Mouse (Mus musculus) lung, postnatal 10 days (tissue): ENCODE data around the gene Dgkh.
"Not testable (repeated sequence)": the region's sequence is repeated elsewhere in the genome, so short reads cannot be mapped to it uniquely, and the experiment has no call there.

Source experiments
- DNase-seq: peaks from one replicate; pipeline ENCODE4 v3.0.0; 2021

Gene Dgkh

DNA sequence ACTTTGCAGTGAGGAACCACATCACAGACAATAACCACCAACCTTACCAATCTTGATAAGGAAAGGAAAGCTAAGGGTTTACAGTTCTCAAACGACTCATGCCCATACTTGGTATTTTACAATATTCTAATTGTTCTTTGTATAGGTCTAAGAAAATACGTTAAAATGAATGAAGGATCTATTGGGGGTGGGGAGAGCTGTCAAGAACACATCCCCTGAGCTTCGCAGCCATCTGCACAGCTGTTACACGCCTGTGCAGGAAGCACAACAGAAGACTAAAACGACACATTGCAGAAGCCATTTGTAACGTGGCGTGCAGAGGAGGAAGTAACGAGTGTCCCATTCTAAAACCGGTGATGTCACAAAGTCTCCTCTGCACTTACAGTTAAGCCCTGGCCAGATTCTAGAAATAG, 113.7 kb downstream of the Dgkh start:
- DNase-seq, result no peak

DNA sequence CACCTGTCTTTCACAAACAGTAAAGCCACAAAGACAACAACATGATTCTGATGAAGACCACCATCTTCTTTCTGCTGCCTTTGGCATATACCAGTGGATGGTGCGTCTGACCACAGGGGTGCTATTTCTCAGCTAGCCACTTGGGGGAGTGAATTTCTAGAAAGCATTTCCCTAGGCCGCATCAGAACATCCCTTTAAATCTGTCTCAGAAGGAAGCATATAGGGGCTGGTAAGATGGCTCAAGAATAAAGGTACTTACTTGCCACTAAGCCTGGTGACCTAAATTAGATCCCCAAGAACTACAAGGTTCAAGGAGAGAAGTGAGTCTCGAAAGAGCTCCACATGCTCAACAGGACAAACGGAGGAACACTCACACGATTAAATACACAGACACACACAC, 119.0 kb downstream of the Dgkh start:
- DNase-seq, result peak; percentile 26

DNA sequence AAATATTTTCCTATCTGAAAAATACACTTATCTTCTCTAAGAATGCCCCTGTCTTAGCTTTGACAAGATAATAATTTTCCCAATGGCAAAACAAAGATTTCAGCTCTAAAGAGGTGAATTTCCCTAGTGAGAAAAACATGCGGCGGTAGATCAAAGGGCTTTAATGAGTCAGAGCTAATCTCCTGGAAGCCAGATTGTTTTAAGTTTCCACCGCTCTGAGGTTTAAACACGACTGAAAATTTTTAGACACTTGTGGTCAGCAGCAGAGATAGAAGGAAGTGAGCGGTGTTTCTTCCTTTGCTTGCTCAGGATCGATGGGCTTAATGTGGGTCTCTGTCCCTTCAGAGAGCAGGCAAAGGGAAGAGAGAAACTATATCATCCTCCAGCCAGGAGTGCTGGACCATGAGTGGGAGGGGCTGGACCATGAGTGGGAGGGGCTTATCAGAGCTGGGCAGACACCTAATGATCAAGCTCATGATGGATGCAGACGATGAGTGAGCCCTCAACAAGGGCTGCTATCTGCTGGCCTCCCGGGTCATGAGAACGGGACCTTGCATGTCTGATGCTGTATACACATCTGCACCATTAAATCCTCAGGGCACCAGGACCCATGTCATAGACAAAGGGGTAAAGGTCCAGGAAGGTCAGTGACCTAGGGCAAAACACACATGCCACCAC, 120.3 kb downstream of the Dgkh start:
- no peak for DNase-seq

DNA sequence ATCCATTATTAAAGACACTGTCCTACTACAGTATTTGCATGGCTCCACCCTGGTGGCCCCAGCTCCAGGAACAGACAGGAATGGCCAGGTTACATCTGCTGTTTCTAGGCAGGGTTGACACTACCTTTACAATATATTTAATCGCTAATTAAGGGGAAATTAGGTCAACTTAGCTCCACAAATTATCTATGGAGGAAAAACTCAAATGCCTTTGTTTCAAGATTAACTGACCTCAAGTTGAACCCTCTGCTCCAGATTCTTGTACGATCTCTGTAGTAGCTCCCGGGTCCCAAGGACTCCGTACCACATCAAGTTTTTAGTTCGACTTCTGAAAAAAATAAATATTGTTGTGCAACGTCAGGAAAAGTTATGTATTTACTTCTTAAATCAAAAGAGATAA, 137.7 kb downstream of the Dgkh start:
- no peak for DNase-seq

DNA sequence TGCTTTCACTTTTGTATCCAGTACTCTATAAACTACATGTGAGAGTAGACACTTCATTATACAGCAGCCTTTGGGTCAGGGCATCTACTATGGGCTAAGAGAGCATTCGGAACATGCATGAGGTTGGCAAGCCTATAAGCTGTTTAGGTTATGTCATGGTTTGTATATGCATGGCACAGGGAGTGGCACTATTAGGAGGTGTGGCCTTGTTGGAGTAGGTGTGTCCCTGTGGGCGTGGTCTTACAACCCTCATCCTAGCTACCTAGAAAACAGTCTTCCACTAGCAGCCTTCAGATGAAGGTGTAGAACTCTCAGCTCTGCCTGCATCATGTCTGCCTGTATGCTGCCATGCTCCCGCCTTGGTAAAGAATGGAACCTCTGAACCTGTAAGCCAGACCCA, 139.6 kb downstream of the Dgkh start:
- no peak for DNase-seq

DNA sequence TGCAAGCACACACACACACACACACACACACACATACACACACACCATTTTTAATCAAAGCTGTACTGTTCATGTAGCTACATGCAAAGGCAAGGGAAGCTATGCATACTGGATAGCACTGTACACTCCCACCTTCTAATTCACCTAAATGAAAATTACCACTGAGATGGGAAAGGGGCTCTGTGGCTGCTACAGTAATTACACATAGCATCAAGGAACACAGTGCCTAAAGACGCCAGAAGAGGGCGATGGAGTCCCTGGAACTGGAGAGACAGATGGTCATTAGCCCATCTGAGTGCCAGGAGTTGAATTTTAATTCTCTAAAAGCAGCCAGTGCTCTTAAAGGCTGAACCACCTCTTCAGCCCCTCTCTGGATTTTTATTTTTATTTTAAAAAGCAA, 142.2 kb downstream of the Dgkh start:
- DNase-seq, result peak; percentile 72

DNA sequence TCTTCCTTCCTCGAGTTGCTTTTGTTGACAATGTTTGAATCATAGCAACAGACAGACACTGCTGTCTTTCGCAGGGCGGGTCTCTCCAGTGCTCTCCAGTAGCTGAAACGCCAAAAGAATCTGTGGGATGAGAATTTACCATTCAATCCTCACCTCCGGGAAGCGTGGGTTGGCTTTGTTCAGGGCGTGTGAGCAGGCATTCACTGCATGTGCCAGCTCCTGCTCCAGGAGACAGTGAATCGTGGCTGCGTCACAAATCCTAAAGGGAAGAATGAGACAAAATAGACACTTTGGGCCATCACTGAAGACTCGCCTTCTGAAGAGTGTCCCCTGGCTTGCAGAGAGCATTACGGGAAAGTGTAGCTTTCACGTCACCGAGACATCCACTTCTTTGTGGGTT, 148.4 kb downstream of the Dgkh start:
- DNase-seq, result no peak

DNA sequence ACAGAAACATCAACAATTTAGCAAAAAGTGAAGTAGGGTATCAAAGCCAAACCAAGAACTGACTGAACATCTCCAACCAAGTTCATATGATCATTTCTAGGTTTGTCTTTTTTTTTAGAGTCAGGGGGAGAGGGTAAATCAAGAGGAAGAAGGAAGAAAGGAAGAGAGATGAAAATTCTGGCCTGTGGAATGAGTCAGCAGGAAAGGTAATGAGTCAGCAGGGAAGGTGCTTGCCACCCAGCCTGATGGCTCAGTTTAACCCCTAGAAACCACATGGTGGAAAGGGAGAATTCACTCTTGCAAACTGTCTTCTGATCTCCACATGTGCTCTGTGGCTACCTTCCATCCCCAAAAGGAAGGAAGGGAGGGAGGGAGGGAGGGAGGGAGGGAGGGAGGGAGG, 149.4 kb downstream of the Dgkh start:
- no peak for DNase-seq

DNA sequence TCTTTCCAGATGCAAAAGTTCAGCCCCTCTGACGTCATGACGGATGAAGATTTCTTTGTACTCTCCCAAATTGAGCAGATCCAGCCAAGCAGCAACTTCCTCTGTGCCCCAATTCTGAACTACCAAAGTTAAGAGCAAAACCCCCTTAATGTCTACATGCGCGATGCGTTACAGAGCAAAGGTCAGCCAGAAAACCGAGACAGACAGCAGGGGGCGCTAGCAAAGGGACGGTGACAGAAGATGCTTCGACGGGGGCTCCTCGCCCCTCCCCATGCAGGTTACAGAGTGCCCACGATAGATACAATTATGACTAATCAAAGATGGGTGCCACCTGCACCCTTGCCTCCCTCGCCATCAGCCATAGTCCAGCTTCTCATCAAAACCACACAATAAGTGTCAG, 156.7 kb downstream of the Dgkh start:
- DNase-seq, result no peak

DNA sequence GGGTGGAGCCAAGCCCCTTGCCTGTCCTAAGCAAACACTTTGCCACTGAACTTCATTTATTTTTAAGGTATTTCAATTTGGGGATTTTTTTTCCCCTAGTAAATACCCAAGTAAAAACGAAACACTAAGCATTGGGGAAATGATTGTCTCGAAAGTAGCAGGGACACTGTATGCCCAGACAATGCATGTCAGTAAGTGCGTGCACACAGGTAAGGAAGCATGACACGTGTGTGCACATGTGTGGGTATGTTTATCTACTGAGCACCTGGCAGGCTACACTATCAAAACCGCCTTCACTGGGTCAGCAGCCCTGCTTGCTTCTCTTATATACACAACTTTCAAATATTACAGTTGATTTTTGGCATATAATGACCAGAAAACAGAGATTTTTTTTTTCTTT, 164.2 kb downstream of the Dgkh start:
- DNase-seq, result no peak

DNA sequence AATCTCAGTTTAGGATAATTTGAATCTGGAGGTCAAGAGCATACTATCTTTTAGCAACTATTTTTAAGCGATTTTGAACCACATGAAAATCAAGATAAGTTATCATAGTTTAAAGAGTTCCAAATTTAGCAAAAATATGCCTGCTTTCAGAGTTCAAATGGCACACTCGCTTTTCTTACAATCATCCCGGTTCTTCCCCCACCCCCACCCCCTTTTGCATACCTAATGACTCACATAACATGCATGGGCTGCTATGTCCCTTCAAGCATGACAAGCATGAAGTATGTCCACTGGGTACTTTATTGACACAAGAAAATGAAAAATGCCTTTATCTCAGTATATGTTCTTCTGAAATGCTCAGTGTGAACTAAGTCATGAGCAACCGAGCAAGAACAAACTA, 166.1 kb downstream of the Dgkh start:
- DNase-seq, result no peak

DNA sequence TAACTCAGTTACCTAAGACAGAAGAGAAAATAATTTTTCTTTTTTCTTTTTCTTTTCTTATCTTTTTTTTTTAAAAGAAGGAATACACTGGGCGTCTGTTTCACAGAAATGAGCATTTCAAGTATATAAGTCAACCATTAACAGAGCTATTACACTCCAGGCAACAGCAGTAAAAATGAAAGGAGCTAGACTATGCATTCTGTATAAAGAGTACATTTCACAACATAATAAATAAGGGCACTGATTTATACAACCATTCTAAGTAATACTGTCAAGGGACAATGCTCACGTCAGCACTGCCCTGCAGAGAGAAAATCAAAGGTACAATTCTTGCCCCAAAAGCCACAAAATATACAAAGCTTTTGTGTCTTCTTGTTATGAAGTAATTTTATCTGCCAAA, 168.3 kb downstream of the Dgkh start:
- DNase-seq, result no peak

DNA sequence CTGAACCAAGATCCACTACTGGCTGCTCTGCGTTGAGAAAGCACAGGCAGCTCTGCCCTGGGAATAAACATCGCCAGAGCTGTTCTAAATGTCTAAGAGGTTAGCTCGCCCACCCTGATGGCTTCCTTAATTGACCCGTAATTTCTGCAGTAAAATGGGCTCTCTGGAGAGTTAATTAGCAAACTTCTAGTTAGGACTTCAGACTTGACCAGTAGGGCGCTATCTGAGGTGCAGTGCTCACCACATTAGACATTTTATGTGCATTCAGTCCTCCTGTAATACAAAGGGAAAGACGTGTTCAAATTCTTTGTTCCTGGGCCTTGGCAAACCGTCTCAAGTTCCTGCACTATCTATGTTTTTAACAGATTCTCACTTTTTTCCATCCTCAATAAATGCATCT, 169.4 kb downstream of the Dgkh start:
- no peak for DNase-seq

DNA sequence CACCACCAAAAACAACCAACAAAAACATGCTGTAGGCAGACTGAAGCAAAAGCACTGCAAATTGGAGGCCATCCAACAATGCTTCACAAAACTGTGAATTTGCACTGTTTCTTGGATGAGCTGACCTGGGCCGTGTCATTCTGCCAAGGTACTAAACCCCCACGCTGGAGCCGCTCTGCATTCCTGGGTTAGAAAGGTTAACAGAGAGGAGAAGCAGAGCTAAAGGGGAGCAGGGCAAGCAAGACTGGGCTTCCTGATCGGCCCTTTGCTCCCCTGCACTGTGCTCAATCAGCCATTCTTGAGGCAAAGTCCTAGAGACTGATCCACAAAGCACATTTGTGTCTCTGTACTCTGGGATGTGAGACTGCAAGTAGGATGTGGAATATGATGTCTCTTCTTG, 170.5 kb downstream of the Dgkh start:
- no peak for DNase-seq

DNA sequence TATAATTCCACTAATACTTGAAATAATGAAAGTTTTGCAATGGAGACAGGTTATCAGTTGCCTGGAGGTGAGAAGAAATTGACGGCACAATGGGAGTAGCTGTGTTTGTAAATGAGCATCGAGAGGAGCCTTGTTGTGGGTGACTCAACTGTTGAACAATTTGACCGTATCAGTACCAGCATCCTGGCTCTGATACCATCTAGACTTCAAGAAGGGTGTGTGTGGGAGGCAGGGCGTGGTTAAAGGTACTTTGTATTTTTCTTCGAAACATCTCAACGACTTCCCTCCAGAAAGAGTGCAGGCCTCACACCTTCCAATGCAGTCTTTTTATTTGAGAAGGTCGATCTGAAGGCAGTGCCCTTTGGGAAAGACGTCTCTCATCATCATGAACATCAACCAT, 173.5 kb downstream of the Dgkh start:
- DNase-seq, result no peak

DNA sequence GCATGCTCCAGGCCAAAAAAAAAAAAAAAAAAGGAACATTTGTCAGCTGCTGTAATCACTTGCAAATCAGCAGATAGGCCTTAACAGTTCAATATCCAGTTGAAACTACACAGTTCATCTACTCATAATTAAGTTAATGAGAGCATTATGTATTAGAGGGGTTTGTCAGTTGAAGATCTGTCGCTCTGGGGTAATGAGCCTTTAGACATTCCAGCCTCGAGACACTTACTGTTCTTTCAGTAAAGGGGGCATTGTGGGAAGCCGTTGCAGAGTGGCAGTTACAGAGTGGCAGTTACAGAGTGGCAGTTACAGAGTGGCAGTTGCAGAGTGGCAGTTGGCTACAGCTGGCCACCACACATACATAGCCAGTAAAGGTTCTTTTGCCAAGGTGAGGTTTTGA, 177.7 kb downstream of the Dgkh start:
- not testable (repeated sequence) for DNase-seq

DNA sequence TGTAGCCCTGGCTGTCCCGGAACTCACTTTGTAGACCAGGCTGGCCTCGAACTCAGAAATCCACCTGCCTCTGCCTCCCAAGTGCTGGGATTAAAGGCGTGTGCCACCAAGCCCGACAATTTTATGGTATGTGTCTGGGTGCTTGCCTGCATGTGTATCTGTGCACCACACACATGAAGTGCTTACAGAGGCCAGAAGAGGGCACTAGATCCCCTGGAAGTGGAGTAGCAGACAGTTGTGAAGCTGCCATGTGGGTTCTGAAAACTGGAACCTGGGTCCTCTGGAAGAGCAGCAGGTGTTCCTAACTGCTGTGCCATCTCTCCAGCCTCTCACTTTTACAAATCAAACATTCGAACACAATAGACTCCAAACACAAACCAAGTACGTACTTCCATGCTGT, 178.9 kb downstream of the Dgkh start:
- DNase-seq, result no peak

DNA sequence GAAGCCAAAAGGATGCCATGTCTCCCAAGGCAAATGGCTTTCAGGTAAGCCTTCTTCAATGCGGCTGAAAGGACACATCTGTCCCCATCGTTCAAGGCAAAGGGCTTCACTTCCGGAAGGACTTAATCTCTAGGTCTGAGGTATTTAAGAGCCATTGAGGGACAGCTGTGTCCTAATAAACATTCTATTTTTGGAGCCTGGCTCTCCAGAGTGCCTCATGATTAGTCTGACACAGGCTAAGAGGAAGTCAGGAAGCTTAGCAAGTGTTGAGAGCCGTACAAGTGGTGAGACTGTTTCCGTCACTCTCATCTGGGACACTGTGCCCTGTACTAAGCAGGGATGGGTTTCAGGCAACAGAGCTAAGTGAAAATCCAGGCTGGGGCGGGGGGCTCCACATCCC, 183.8 kb downstream of the Dgkh start:
- peak; percentile 46 for DNase-seq

DNA sequence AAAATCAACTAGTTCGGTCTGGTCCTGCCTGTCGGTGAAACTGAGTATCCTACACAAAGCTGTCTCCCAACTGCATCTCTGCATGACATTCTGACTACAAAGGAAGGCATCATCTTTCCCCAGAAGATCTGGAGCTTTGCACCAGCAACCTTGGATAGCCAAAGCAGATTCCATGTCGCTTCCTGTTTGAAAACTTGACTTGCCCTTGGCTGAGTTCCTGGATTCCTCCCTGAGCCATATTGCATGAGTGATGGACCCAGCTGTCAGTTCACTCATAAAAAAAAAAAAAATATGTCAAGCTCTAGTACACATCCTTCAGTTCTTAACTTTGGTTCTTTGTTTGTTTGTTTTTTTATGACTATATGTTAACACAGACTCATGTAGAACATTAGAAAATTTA, 191.3 kb downstream of the Dgkh start:
- peak; percentile 53 for DNase-seq

DNA sequence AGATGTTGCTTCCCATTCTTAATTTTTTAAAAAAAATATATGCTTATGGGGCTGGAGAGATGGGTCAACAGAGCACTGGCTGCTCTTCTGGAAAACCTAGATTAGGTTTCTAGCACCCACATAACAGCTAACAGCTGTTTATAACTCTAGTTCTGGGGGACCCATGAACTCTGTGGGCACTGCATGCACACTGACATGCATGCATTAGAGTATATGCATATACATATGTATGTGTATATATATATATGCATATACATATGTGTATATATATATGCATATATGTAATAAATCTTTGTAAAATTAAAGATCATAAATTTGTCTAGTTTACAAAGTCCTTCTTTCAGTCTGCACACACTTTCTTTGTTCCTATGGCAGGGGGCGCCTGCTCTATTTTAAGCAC, 192.8 kb downstream of the Dgkh start:
- DNase-seq, result no peak

DNA sequence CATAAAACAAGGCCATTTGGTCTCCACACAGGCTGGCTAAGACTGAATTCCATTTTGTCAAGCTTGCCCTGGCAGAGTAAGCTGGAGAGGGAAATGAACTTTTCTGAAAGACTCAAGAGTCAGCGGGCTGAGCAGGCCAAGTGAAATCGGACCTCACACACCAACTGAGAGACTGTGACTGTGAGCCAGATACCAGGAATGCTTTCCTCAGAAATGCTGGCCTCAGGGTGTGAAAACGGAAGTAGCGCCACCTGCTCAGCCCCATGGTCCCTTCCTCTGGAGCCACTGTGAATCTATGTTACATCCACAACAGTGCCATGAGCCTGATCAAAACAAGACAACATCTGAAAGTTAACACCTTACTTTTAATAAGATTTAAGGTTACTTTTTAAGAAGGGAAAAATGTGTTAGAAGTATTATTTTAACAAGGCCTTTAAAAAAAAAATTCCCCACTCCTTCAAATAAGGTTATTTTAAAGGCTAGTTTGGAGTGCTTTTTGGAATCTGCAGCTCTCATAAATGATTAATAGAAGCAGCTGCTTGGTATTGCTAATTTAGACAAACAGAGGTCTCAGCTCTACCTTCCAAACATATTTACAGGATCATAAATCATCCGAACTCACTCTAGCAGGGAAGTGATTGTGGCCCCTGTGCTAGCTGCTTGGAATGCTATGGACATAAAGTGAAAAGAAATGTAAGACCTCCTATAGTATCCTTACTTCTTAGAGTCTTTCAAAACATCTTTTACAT, 193.8 kb downstream of the Dgkh start:
- DNase-seq, result no peak

DNA sequence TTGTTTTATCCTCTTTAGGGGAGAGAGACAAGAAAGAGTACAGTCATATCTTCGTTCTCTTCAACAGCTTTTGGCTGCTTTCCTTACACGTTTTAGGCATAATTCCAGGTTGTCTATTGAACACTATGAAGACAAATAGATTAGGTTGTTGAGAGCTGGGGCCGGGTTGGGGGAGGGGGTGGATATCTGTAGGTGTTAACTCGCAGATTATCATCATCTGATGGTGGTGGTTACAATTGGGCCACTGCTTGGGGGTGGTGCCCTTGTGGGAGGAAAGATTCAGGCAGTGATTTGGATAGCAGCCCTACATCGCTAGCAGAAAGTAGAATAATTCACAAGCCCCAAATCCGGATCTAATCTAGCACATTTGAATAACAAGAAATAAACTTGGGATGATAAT, 195.0 kb downstream of the Dgkh start:
- no peak for DNase-seq

DNA sequence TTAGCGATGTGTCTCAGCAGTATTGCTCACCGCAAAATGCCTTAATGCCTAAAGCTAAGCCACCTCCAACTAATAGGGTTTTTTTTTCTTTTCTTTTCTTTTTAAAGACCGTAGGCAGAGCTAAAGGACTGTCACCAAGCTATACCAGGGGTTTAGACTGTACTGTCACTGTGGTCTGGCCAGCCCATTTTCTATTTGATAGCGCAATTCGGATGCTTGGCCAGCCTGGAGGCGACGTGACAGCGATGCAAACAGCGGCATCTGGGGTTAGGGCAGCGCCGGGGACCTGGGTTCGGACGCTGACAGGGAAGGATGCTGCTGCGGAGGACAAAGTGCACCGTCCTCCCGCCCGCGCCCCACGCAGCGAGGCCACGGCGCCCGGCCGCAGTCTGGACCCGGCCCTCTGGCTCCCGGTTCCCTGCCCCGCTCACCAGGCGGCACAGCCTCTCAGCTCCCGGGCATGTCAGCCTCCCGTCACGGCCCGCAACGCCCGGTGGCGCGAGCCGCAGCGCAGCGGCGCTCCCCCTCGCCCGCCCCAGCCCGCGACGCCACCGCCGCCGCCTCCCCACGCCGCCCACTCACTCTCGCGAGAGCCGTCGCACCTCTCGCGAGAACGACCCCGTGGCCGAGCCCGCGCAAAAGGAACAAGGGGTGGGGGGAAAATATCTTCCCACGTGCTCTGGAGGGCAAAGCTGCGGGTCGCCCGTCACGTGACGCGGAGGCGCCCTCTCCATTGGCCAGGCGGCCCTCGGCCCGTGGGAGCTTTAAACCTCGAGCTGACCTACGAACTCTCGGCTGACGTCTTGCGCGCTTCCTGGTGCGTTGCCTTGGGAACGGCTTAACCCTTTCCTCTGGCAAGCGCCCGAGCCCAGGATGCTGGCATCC, 196.1 kb downstream of the Dgkh start, which contains the start of gene Akap11:
TSS of gene Akap11 (minus strand) at position 528 of the 885 bp plus-strand sequence.
- peak; percentile 97 for DNase-seq

DNA sequence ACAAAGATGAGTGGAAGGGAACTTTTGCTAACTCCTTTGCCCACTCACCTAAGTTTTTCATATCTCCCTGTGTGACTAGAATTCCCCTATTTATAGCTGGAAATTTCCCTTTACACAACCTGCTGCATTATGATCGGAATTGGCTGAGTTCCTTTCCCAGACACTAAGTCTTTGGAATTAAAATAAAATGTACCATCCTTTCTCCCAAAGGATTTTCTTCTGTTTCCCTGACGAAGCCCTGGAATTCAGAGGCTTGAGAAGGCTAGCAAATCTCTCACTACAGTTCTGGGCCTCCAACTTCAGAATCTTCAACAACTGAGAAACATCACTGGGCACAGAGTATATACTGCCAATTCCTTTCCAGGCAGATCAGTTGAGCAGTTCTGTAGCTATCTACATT, 197.2 kb downstream of the Dgkh start:
- DNase-seq, result no peak
